Mouse (Mus musculus) yolk sac, embryonic 10.5 days (tissue): ENCODE results near the gene Coa4.
A peak's percentile ranks its signal among the peaks of the same experiment; 100 is the strongest.
"Not testable (repeated sequence)": the region's sequence is repeated elsewhere in the genome, so short reads cannot be mapped to it uniquely, and the experiment has no call there.

Experiments
- DNase-seq: peaks from one replicate; pipeline ENCODE4 v3.0.0-alpha.2; 2017; ENCODE audit warnings: low spot score

Gene Coa4

GRCm38 (mm10) chr7:100561861-100562587, 25.2 kb downstream of the Coa4 start:
- DNase-seq: no peak

- DNase-seq: not testable (repeated sequence)
Observed at GRCm38 (mm10) chr7:100567238-100567637, 30.4 kb downstream of the Coa4 start.

DNA sequence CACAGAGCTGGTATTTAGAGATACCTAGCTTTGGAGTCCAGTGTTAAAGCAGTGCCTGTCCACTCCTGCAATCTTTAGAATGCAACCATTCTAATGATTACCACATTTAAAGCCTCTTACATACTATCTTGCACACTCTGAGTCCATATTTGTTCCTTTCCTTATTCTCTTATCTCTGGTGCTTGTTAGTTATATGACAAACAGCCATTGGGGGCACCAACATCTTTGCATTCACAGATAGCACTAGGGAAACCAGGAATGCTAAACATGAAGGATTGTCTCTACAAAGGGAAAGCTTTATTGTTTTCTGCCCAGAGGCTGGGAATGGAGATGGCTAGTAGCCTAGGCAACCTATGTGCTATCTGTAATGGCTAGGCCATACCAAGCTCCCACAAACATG, 33.0 kb downstream of the Coa4 start:
- DNase-seq: no peak

- DNase-seq: no peak
Observed at GRCm38 (mm10) chr7:100570930-100571715, 34.3 kb downstream of the Coa4 start.

DNA sequence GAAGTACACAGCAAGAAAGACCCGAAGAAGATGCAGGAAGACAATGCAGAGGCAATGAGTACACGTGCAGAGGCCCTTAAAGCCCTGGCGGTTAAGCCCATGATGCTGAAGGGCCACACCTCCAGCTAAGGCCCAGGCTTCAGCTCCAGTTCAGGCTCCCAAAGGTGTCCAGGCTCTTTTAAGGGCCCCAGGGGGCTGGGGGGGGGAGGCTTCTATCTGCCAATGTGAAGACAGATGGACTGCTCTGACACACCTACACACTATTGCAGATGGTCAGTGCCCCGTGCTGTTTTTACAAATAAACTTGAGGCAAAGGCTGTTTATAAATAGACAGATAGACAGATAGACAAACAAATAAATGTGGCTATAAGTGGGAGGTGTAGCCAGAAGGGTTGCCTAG, 35.2 kb downstream of the Coa4 start:
- DNase-seq: no peak

- DNase-seq: no peak
Observed at GRCm38 (mm10) chr7:100572704-100573103, 35.8 kb downstream of the Coa4 start.

- no peak for DNase-seq
Observed at GRCm38 (mm10) chr7:100578794-100579193, 41.9 kb downstream of the Coa4 start.

DNA sequence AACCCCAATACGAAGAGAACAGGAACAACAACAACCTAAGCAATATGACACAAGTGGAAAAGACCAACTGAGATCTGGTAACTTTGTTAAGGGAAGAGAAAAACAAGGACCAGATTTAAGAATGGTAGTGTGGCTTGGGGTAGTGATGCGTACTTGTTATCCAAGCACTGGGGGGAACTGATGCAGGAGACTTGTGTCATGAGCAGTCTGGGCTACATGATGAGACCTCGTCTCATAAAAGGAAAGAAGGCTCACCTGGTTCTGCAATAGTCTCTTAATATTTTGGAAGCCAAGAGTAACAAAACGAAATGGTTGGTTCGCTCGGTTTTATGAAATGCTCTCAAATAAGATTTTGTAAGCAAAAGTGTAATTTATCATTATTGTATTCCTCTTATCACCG, 45.4 kb downstream of the Coa4 start:
- DNase-seq: no peak

DNA sequence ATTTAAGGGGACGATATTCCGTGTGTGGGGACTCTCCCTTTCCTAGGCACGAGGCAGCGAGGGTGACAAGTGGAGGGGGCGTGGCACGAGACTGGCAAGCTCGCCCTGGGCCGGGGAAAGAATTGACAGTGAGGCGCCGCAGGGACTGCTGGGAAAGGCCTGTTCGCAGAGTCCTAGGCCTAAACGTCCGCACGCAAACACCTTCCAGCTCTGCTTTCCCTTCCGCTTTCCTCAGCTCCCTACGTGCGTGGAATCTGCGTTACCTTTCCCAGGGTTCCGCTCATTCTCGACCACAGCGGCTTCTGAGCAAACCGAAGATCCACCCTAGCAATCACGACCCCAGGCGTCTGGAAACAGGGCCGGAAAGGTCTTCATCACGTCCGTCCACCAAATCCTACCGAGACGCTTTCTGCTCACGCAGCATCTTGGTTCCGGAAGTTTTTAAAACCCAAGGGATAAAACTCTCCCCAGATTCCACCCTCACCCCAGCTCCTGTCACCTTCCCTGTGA, 45.9 kb downstream of the Coa4 start:
- peak; percentile 91 for DNase-seq

DNA sequence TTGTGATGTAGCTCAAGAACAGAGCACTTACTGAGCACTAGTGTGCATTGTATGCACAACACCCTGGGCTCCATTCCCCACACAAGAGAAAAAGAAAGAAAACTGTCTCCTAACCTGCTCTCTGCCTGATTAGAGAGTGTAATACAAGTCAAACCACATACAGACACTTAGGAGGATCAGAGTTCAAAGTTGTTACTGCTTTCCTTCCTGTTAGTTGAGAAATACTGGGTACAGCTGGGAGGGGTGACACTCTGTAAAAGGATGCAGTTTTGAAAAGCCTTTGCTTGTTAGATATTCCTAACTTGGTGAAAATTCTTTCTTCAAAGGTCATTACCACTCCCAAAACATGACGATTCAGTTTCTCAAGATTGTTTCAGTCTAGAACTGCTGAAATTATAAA, 52.9 kb downstream of the Coa4 start:
- DNase-seq: peak; percentile 32
